Mouse (Mus musculus) urinary bladder, adult 18-20 months (tissue): Measurements from ENCODE around the gene Slc44a3.
A peak's percentile ranks its signal among the peaks of the same experiment; 100 is the strongest.
"Not testable (repeated sequence)": the region's sequence is repeated elsewhere in the genome, so short reads cannot be mapped to it uniquely, and the experiment has no call there.

Source experiments
- DNase-seq, 2 experiments: peaks; one replicate each; pipeline ENCODE4 v3.0.0; 2022; ENCODE audit warnings: low spot score in 2 of 2, mixed read lengths in 2 of 2

Gene Slc44a3

GRCm38 (mm10) chr3:121552723-121553122, 20.5 kb upstream of the Slc44a3 start:
- DNase-seq, result no peak

- DNase-seq, result no peak
These were observed 18.2 kb upstream of the Slc44a3 start for GRCm38 (mm10) chr3:121550370-121550769.

GRCm38 (mm10) chr3:121547851-121548624, 15.8 kb upstream of the Slc44a3 start:
- DNase-seq, result no peak

- no peak for DNase-seq
These were observed 8.4 kb upstream of the Slc44a3 start for GRCm38 (mm10) chr3:121540621-121541020.

GRCm38 (mm10) chr3:121539871-121540431, 7.7 kb upstream of the Slc44a3 start:
- peak in 1 of 2 experiments; percentile 28 for DNase-seq

GRCm38 (mm10) chr3:121538847-121539246, 6.6 kb upstream of the Slc44a3 start:
- not testable (repeated sequence) for DNase-seq

GRCm38 (mm10) chr3:121537996-121538395, 5.8 kb upstream of the Slc44a3 start:
- DNase-seq, result no peak

GRCm38 (mm10) chr3:121536803-121537202, 4.6 kb upstream of the Slc44a3 start:
- DNase-seq, result no peak

GRCm38 (mm10) chr3:121535813-121536504, 3.8 kb upstream of the Slc44a3 start:
- no peak for DNase-seq

- DNase-seq, result peak in 1 of 2 experiments; percentile 11
These were observed 645 bp downstream of the Slc44a3 start for GRCm38 (mm10) chr3:121531370-121532148.

- no peak for DNase-seq
These were observed 1.5 kb downstream of the Slc44a3 start for GRCm38 (mm10) chr3:121530546-121531258.

GRCm38 (mm10) chr3:121526096-121527093, 5.8 kb downstream of the Slc44a3 start:
- DNase-seq, result no peak

- no peak for DNase-seq
These were observed 10.5 kb downstream of the Slc44a3 start for GRCm38 (mm10) chr3:121521633-121522125.

GRCm38 (mm10) chr3:121521123-121521522, 11.1 kb downstream of the Slc44a3 start:
- no peak for DNase-seq

GRCm38 (mm10) chr3:121517030-121517429, 15.2 kb downstream of the Slc44a3 start:
- DNase-seq, result no peak

GRCm38 (mm10) chr3:121509141-121509540, 23.1 kb downstream of the Slc44a3 start:
- no peak for DNase-seq

- no peak for DNase-seq
These were observed 24.5 kb downstream of the Slc44a3 start for GRCm38 (mm10) chr3:121507678-121508077.

- DNase-seq, result no peak
These were observed 25.4 kb downstream of the Slc44a3 start for GRCm38 (mm10) chr3:121506756-121507155.

- DNase-seq, result no peak
These were observed 26.0 kb downstream of the Slc44a3 start for GRCm38 (mm10) chr3:121506175-121506574.
